Mouse (Mus musculus): ENCODE results near the gene Mff.

- TF ChIP-seq POLR2A (IDR thresholded peaks at IDR 0.05; ENCODE audit: insufficient read depth, low read depth, low read length): no peak
- TF ChIP-seq CTCF (IDR thresholded peaks at IDR 0.05; ENCODE audit: insufficient read depth, low read depth, low read length): no peak
Measured at GRCm38 (mm10) chr1:82741539-82741938, 16.8 kb downstream of the Mff start.
